Mouse (Mus musculus): ENCODE data around the gene Tc2n. TPM values are rescaled to one million over a fixed set of nuclear protein-coding genes. Genes with fewer than 3 reads are reported as not detected.
"Not testable (repeated sequence)": the region's sequence is repeated elsewhere in the genome, so short reads cannot be mapped to it uniquely, and the experiment has no call there.

Gene Tc2n
- polyA plus RNA-seq, 1 experiment from 2014 or later, result 0.35 TPM

DNA sequence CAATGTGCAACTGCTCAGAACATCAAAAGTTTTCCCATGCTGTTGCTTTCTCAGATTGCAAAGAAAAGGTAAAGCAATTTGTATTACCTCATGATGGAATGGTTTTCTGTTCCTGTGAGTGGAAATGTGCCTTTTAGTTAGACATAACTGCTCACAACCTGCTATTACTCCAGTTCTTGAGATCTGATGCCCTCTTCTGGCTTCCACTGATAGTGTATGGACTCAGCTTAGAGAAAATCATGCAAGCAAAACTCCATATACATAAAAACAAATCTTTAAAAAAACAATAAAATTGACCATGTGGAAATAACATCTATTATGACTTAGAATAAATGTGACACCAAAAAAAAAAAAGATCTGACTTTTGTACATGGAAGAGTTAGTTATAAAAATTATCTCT, 111.7 kb downstream of the Tc2n start:
- H3K4me3 ChIP-seq (ENCODE audit: low read length); H3K36me3 ChIP-seq (ENCODE audit: control insufficient read depth, insufficient read depth); H3K9me3 ChIP-seq (replicated peaks; ENCODE audit: control insufficient read depth, low read length); H3K27ac ChIP-seq (ENCODE audit: low read length); H3K4me2 ChIP-seq (ENCODE audit: low read depth, low read length); H3K9ac ChIP-seq (ENCODE audit: low read length); H3K4me1 ChIP-seq (ENCODE audit: control insufficient read depth, insufficient read depth, low read length); ATAC-seq (replicated peaks; ENCODE audit: extremely low read depth, insufficient read depth, low FRiP score); H3K27me3 ChIP-seq (ENCODE audit: control insufficient read depth, insufficient read depth, low read length): not testable (repeated sequence)

Other genes starting within 250 kb of the Tc2n start
- gene Fbln5, start 100.5 kb upstream of the Tc2n start, polyA plus RNA-seq (2015; fragmentation: Nextera tagmentation; extraction: Ambion mirVana), result 125 and 161 TPM in 2 replicates
- 19.8 and 20.8 TPM in 2 replicates for gene Trip11, start 194.7 kb upstream of the Tc2n start, polyA plus RNA-seq (2015; fragmentation: Nextera tagmentation; extraction: Ambion mirVana)
- 8.4 and 8.7 TPM in 2 replicates for gene Atxn3, start 239.7 kb upstream of the Tc2n start, polyA plus RNA-seq (2015; fragmentation: Nextera tagmentation; extraction: Ambion mirVana)

Data from heart, embryonic 16.5 days (tissue).